Mouse (Mus musculus) G1E (cell line): ENCODE measurements around the gene Srp68.

Experiments used
- CTCF ChIP-seq: IDR thresholded peaks from 2 replicates; pipeline ENCODE4 v1.5.1; 2012; ENCODE audit warnings: low read depth, low read length, inconsistent platforms, mixed read lengths
- TAL1 ChIP-seq: conservative IDR thresholded peaks from 2 replicates; pipeline ENCODE4 v1.6.1; 2012; ENCODE audit warnings: low read depth, low read length, inconsistent platforms, mixed read lengths

DNA sequence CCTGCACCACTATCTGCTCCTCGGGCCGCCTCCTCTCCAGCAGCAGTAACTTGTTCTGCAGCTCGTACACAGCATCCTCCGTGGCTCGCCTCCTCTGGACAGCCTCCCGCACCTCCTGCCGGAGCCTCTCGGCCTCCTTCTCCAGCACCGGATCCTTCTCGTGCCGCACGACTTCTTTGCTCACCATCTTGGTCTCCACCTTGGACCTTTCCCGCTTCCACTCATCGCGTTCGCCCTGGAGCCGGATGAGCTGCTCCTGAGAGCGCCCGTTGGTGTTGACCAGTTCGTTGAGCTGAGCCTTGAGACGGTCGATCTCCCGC, 51.3 kb downstream of the Srp68 start:
- no peak for TF ChIP-seq TAL1
- no peak for TF ChIP-seq CTCF
